Mouse (Mus musculus): ENCODE results near the gene Slco4a1.
A peak's percentile ranks its signal among the peaks of the same experiment; 100 is the strongest.

The Slco4a1 gene

GRCm38 (mm10) chr2:180444957-180445785 lies 10.9 kb upstream of the Slco4a1 start:
- DNase-seq (ENCODE audit: low read depth, low spot score): no peak

DNA sequence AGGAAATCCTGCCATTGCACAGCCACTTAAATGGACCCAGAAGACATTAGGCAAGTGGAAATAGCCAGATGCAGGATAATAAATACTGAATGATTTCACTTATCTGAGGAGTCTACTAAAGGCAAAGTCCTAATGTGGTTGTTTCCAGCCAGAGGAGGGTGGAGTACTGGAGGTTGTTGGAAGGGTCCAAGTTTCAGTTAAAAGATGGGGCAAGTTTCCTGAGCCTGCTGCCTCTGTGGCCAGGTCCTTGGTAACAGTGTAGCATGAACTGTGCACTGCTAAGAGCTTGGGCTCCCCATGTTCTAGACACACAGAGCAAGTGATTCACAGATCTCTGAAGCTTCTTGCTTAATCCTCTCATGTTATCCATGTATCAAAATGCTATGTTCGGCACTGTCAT lies 10.1 kb upstream of the Slco4a1 start:
- no peak for DNase-seq (ENCODE audit: low read depth, low spot score)

DNA sequence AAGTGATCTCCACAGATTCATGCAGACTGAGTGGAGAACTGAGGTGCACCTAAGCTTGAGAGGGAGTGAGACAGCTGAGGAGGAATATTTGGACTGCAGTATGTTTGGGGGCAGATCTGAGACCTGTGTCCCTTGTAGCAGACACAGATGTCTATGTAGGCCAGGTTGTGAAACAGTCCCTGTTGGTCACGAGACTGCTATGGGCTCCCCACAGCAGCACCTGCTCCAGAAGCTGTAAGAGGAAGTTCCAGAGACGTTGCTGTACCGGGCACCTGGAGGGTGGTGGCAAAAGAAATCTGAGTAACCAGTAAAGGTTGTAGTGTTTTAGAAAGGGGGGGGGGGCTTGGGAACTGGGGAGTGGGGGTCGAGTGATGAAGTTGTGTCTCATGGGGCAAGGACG lies 7.0 kb upstream of the Slco4a1 start:
- no peak for DNase-seq (ENCODE audit: low read depth, low spot score)

- DNase-seq (ENCODE audit: low read depth, low spot score): no peak
Observed at GRCm38 (mm10) chr2:180450529-180450928, 5.5 kb upstream of the Slco4a1 start.

DNA sequence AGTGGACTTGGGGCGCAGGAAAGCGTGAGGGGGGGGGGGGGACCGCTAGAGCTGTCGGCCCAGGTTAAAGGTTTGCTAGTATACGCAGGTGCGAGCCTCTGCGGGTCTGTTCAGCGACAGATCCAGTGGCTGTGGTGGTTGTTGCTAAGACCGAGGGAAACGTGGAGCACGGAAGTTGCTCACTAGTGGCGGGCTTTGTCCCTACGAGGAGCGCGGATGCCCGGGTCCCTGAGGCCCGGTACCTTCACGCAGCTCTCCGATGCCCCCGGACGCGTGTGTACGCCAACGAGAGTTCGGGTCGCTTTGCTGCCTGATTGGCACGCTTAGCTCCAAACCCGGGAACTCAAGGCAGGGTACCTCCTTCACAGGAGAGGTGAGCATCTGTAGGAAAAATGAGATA lies 660 bp downstream of the Slco4a1 start:
- no peak for DNase-seq (ENCODE audit: low read depth, low spot score)

- DNase-seq (ENCODE audit: low read depth, low spot score): no peak
Observed at GRCm38 (mm10) chr2:180457680-180458079, 1.6 kb downstream of the Slco4a1 start.

GRCm38 (mm10) chr2:180459437-180459836 lies 3.4 kb downstream of the Slco4a1 start:
- DNase-seq (ENCODE audit: low read depth, low spot score): no peak

DNA sequence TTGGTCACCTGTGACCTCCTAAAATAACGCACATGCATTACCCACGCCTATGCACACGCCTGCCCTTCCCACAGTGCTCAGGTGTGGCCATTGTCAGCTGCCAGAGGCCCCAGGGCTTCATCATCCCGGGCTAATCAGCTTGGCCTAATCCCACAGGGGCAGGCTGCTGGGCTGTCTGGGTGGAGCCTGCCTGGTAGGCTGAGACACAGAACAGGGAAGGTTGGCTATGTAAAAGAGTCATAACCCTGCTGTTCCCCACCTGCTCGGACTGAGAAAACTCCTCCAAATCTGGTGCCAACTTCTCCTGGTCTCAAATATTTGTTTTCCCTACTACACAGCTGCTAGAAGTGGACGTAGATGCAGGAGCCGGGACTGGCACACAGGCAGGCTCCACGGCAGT lies 4.8 kb downstream of the Slco4a1 start:
- no peak for DNase-seq (ENCODE audit: low read depth, low spot score)

DNA sequence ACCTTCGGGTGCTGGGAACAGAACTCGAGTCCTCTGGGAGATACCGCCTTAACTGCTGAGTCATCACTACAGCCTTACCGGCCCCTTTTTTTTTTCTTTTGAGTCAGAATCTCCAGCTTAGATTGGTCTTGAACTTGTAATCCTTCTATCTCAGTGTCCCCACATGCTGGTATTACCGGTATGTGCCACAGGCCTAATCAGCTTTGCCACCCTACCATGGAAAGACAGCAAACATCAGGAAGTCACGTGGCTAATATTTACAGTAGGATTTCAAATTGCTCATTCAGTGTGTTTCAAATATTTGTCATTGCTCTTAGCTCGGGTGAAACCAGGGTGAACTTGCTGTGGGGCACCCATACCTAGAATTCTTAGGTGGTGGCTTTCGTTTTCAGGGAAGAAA lies 6.5 kb downstream of the Slco4a1 start:
- no peak for DNase-seq (ENCODE audit: low read depth, low spot score)

- DNase-seq (ENCODE audit: low read depth, low spot score): no peak
Observed at GRCm38 (mm10) chr2:180466505-180466904, 10.5 kb downstream of the Slco4a1 start.

DNA sequence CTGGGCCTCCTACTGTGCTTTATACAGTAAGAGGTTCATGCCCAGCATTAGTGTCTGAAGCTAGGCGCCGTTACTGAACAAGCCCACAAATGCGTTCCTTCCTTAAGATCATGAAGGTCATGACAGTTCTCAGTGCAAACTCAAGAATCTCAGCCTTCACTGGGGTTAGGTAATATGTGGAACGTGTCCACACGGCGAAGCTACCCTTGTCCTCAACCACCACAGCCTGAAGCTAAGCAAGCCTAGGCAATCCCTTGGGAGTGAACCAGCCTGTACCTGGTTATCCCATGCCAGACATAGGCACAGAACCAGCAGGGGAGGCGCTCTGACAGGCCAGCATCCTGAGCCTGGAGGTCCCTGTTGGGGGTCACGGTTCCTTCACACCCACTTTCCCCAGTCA lies 12.8 kb downstream of the Slco4a1 start:
- DNase-seq (ENCODE audit: low read depth, low spot score): no peak

GRCm38 (mm10) chr2:180469768-180470167 lies 13.7 kb downstream of the Slco4a1 start:
- DNase-seq (ENCODE audit: low read depth, low spot score): no peak

- DNase-seq (ENCODE audit: low read depth, low spot score): peak; percentile 59
Observed at GRCm38 (mm10) chr2:180472306-180473079, 16.4 kb downstream of the Slco4a1 start.

DNA sequence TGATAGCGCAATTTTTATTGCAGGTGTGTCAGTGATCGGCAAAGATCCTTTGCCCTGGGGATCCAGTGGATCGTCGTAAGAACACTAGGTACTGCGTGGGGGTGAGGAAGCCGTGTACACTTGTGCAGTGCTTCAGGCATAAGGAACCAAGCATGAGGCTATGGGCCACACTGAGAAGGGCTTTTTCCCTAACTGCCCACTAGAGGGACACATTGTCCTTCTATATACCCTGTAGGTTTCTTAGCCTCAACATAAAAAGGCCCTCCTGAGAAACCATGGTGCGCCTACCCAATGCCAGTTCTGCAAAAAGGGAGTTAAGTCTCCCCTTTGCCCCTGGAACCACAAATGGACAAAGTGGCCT lies 17.0 kb downstream of the Slco4a1 start:
- DNase-seq (ENCODE audit: low read depth, low spot score): peak; percentile 88

DNA sequence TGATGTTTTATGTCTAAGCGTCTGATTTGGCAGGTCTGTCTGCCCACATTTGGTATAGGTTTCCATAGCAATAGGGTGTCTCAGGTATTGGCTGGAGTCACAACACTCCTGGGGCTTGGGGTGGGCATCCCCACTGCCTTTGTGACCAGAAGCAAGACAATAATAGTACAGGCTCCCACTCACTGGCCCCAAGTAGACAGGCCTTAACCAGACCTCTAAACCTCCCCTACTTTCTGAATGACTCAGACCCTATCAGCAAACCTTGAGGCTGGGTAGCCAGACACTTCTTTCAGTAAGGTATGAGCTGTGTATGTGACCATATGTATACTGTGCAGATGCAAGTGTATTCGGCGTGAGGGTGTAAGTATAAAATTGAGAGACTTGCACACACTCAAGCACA lies 18.8 kb downstream of the Slco4a1 start:
- no peak for DNase-seq (ENCODE audit: low read depth, low spot score)

GRCm38 (mm10) chr2:180482274-180482673 lies 26.2 kb downstream of the Slco4a1 start:
- DNase-seq (ENCODE audit: low read depth, low spot score): peak; percentile 51

DNA sequence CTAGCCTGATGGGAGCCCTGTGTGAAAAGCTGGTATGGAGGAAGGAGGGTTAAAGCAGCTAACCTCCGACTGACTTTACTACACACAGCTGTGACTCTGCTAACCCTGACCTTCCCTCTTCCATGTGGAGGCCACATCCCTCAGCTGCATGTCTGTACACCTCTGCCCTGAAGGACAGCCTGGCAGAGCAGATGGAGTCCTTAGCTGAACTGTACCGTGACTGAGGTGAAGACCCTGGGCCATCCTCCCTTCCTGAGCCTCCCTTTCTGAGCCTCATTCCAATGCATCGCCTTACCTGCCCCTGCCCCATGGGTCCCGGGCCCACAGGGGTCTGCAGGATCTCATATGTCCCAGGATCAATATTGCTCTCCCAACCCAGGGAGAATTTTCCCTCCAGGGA lies 28.8 kb downstream of the Slco4a1 start:
- DNase-seq (ENCODE audit: low read depth, low spot score): no peak

- no peak for DNase-seq (ENCODE audit: low read depth, low spot score)
Observed at GRCm38 (mm10) chr2:180485306-180485705, 29.3 kb downstream of the Slco4a1 start.

- DNase-seq (ENCODE audit: low read depth, low spot score): peak; percentile 73
Observed at GRCm38 (mm10) chr2:180488210-180488751, 32.2 kb downstream of the Slco4a1 start.

DNA sequence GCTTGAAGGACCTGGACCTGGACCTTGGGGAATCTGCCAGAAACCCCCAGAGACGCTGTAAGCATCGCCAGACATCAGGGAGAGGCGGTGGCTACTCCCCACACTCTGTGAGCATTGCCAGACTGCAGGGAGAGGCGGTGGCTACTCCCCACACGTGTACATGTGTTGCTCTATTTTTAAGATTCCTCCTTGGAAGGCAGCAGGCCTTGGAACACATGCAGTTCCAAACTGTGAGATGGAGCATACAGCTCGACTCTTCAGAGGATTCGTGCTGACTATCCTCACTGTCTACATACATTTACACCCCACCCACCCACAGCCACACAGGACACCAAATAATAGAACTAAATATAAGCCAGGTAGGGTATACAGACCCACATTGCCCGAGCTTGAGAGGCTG lies 39.9 kb downstream of the Slco4a1 start:
- peak; percentile 85 for DNase-seq (ENCODE audit: low read depth, low spot score)

DNA sequence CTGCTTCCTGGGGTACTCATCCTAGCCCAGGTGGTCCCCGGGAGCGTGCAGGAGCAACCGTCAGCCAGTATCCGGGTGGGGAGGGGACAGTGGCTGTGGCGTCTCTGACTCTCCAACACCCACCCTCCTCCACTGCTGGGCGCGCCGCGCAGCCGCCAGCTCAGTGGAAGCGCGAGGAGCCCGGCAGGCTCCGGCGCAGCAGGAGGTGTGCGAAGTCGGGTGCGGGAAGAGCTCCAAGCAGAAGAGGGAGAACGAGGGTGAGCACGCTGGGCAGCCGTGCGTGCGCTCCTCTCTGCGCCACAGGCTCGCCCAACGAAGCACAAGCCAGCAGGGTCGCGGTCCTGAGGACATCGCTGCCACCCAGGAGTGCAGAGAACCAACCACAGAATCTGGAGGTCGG lies 43.7 kb downstream of the Slco4a1 start, which contains the start of gene Ntsr1:
Ntsr1 (plus strand) TSS at position 236 of the 400 bp plus-strand sequence.
- peak; percentile 66 for DNase-seq (ENCODE audit: low read depth, low spot score)

DNA sequence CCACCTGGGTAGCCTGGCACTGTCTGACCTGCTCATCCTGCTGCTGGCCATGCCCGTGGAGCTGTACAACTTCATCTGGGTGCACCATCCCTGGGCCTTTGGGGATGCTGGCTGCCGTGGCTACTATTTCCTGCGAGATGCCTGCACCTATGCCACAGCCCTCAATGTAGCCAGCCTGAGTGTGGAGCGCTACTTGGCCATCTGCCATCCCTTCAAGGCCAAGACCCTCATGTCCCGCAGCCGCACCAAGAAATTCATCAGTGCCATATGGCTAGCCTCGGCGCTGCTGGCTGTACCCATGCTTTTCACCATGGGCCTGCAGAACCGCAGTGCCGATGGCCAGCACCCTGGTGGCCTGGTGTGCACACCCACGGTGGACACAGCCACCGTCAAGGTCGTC lies 44.7 kb downstream of the Slco4a1 start:
- no peak for DNase-seq (ENCODE audit: low read depth, low spot score)
